In genomic region chr11:76482183-76482582, GRCm38 (mm10) we compare ENCODE assay signal across 11 mouse cellular contexts.
A peak's percentile ranks its signal among the peaks of the same experiment; 100 is the strongest.
DNase-seq lines count a peak whose midpoint lies in the region; ATAC-seq and TF ChIP-seq lines count a peak whose summit lies in the region.
"Had no signal": no experiment of that assay in that cellular context is flagged by ENCODE, and none has a peak within 500 bp of the region (broad histone marks: within the 10 kb centered on the region; RNA-seq: fewer than 3 reads in every experiment).

No protein-coding gene starts in this region.

- H3K36me3 ChIP-seq in heart, embryonic 13.5 days, result peaks cover 46% of the 10 kb centered on the region
- H3K36me3 ChIP-seq in spleen, adult 2 months (ENCODE audit: control insufficient read depth, insufficient read depth, low read length), result peaks cover 2% of the 10 kb centered on the region; the same call in 1 of the 2 replicates
- 0 out of 2 replicates have a peak, but pooled peaks cover 3% of the 10 kb centered on the region for H3K36me3 ChIP-seq in liver, embryonic 15.5 days (replicated peaks)
- peaks cover 12% of the 10 kb centered on the region for H3K36me3 ChIP-seq in stomach, postnatal 0 days (ENCODE audit: control insufficient read depth, insufficient read depth, low read length)

- H3K9me3 ChIP-seq in heart, embryonic 13.5 days, result no peaks in the 10 kb centered on the region
- no peaks in the 10 kb centered on the region for H3K9me3 ChIP-seq in liver, embryonic 15.5 days (replicated peaks)
- H3K9me3 ChIP-seq in stomach, postnatal 0 days (ENCODE audit: control insufficient read depth, low read length), result no peaks in the 10 kb centered on the region
- H3K9me3 ChIP-seq: embryonic facial prominence, embryonic 15.5 days had no signal

- TF ChIP-seq CTCF in spleen, adult 2 months (IDR thresholded peaks at IDR 0.05; ENCODE audit: extremely low read depth, insufficient read depth, insufficient read length, insufficient replicate concordance), result no peak
- TF ChIP-seq CTCF in stomach, postnatal 0 days (IDR thresholded peaks at IDR 0.05; ENCODE audit: low read depth), result no peak

- WGBS in heart, embryonic 13.5 days, result 65% methylated on average over 5 of the region's 5 CpGs
- 27% methylated on average over 5 of the region's 5 CpGs for WGBS in spleen, adult 2 months
- WGBS in liver, embryonic 15.5 days (ENCODE audit: insufficient replicate concordance), result 44% methylated on average over 5 of the region's 5 CpGs
- 60% methylated on average over 5 of the region's 5 CpGs for WGBS in stomach, postnatal 0 days

- no peaks in the 10 kb centered on the region for H3K27me3 ChIP-seq in heart, embryonic 13.5 days (replicated peaks)
- H3K27me3 ChIP-seq in spleen, adult 2 months (ENCODE audit: control insufficient read depth, insufficient read depth, low read length), result no peaks in the 10 kb centered on the region
- no peaks in the 10 kb centered on the region for H3K27me3 ChIP-seq in liver, embryonic 15.5 days
- no peaks in the 10 kb centered on the region for H3K27me3 ChIP-seq in stomach, postnatal 0 days (ENCODE audit: control insufficient read depth, insufficient read depth, low read length)
- H3K27me3 ChIP-seq: embryonic facial prominence, embryonic 15.5 days had no signal

- no peak for DNase-seq in heart, adult 9 months (ENCODE audit: low spot score in 2 of 2)
- DNase-seq in spleen, adult 2 months (ENCODE audit: low read depth in 1 of 2, low spot score in 2 of 2), result peak in 1 of 2 experiments; percentile 53
- DNase-seq in spleen, postnatal 14 days (ENCODE audit: low spot score in 2 of 2), result no peak
- no peak for DNase-seq in stomach, postnatal 0 days (ENCODE audit: low spot score)
- DNase-seq: cerebellum, adult 11-12 months had no signal

- H3K4me2 ChIP-seq in heart, embryonic 13.5 days, result no peak overlapping the region
- H3K4me2 ChIP-seq in liver, embryonic 15.5 days, result peak overlapping the region; percentile 27; the same call in 1 of the 2 replicates
- no peak overlapping the region for H3K4me2 ChIP-seq in stomach, postnatal 0 days (replicated peaks; ENCODE audit: low read depth)
- H3K4me2 ChIP-seq: embryonic facial prominence, embryonic 15.5 days had no signal

- ATAC-seq in heart, embryonic 13.5 days (ENCODE audit: extremely low read depth, insufficient number of reproducible peaks, low FRiP score, low TSS enrichment), result no peak
- no peak; the same call in 1 of the 2 replicates for ATAC-seq in liver, embryonic 15.5 days (ENCODE audit: insufficient read depth)
- no peak for ATAC-seq in stomach, postnatal 0 days (ENCODE audit: low FRiP score, low TSS enrichment)
- ATAC-seq in frontal cortex, adult (ENCODE audit: low TSS enrichment), result no peak
- ATAC-seq in erythroblast, adult 5-6 weeks (replicated peaks; ENCODE audit: low FRiP score, poor library complexity, severe bottlenecking), result no peak
- ATAC-seq: inflammation-experienced regulatory T-cells, adult 6 months had no signal

- TF ChIP-seq POLR2A in spleen, adult 2 months (IDR thresholded peaks at IDR 0.05; ENCODE audit: low read depth, low read length), result no peak

- H3K4me3 ChIP-seq in heart, embryonic 13.5 days, result no peak overlapping the region
- H3K4me3 ChIP-seq in spleen, adult 2 months (ENCODE audit: extremely low read depth, insufficient read depth, insufficient read length), result no peak overlapping the region
- H3K4me3 ChIP-seq in liver, embryonic 15.5 days (replicated peaks), result no peak overlapping the region
- no peak overlapping the region for H3K4me3 ChIP-seq in stomach, postnatal 0 days (ENCODE audit: low read depth, low read length)
- H3K4me3 ChIP-seq: embryonic facial prominence, embryonic 15.5 days had no signal

- peaks cover 58% of the 10 kb centered on the region for H3K4me1 ChIP-seq in heart, embryonic 13.5 days
- H3K4me1 ChIP-seq in spleen, adult 2 months (ENCODE audit: control insufficient read depth, insufficient read depth, insufficient read length), result peaks cover 37% of the 10 kb centered on the region; the same call in 1 of the 2 replicates
- peaks cover 22% of the 10 kb centered on the region for H3K4me1 ChIP-seq in liver, embryonic 15.5 days (replicated peaks)
- H3K4me1 ChIP-seq in stomach, postnatal 0 days (replicated peaks; ENCODE audit: control insufficient read depth, insufficient read depth), result 0 out of 2 replicates have a peak, but pooled peaks cover 3% of the 10 kb centered on the region

- TF ChIP-seq EP300 in stomach, postnatal 0 days (optimal IDR thresholded peaks at IDR 0.05), result no peak

- H3K27ac ChIP-seq in heart, embryonic 13.5 days (replicated peaks), result peak overlapping the region; percentile 86; the same call in 1 of the 2 replicates
- peak overlapping the region; percentile 68 for H3K27ac ChIP-seq in spleen, adult 2 months (ENCODE audit: insufficient read depth, low read length)
- peak overlapping the region; percentile 71; the same call in 1 of the 2 replicates for H3K27ac ChIP-seq in liver, embryonic 15.5 days (replicated peaks)
- peak overlapping the region; percentile 88 for H3K27ac ChIP-seq in stomach, postnatal 0 days (replicated peaks)

- peak overlapping the region; percentile 63; the same call in 1 of the 2 replicates for H3K9ac ChIP-seq in heart, embryonic 13.5 days
- no peak overlapping the region for H3K9ac ChIP-seq in liver, embryonic 15.5 days
- H3K9ac ChIP-seq in stomach, postnatal 0 days (ENCODE audit: low read length), result no peak overlapping the region
- H3K9ac ChIP-seq: embryonic facial prominence, embryonic 15.5 days had no signal
